Mouse (Mus musculus): Measurements from ENCODE around the gene Spata20. TPM values are rescaled to one million over a fixed set of nuclear protein-coding genes. Genes with fewer than 3 reads are reported as not detected.
A peak's percentile ranks its signal among the peaks of the same experiment; 100 is the strongest.

The Spata20 gene
- under 1 TPM; 0.35 to 0.43 TPM for total RNA-seq (2021)
- long read RNA-seq, experiment 1: 0 reads
- long read RNA-seq, experiment 2: 0 reads

- DNase-seq (ENCODE audit: low spot score in 2 of 2): peak; percentile 91
Measured at GRCm38 (mm10) chr11:94486001-94486400, at the start of gene Spata20. Gene Spata20, minus strand, starts transcription at chr11:94486179.

- no peak for DNase-seq (ENCODE audit: low spot score in 2 of 2)
Measured at GRCm38 (mm10) chr11:94533171-94533570, 47.2 kb upstream of the Spata20 start.

GRCm38 (mm10) chr11:94528879-94529278, 42.9 kb upstream of the Spata20 start:
- no peak for DNase-seq (ENCODE audit: low spot score in 2 of 2)

DNA sequence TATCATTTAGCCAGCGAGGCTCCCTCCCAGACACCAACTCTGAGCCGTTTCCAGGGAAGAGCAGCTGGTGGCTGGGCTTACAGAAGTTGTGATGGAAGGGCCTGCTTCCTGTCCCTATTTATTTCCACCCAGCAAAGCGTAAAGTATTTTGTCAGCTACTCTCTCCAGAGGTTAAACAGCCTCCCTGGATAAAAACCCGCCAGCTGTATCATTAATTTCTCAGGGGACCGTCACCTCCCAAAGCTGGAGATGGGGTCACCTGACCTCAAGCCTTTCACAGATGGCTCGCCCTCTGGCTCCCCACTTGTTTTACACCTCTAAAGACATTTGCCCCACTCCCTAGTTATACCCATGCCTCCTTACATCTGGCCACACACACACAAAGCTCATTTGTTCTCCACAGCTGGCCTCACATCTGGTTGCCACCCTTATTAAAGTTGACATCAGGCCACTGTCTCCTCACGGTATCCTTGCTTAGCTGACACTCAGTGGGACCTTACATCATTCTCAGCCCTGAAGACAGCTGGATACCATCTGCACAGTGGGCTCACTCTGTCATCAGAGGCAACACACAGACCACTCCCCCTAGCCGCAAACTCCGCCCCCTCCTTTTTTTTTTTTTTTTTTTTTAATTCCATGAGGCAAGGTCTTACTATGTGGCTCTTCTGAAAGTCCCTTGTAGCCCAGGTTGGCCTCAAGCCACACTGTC, 40.3 kb upstream of the Spata20 start:
- no peak for DNase-seq (ENCODE audit: low spot score in 2 of 2)

- DNase-seq (ENCODE audit: low spot score in 2 of 2): peak; percentile 28 to 41
Measured at GRCm38 (mm10) chr11:94521219-94521843, 35.4 kb upstream of the Spata20 start, which contains the start of gene Mycbpap. Gene Mycbpap, minus strand, starts transcription at chr11:94521742.

DNA sequence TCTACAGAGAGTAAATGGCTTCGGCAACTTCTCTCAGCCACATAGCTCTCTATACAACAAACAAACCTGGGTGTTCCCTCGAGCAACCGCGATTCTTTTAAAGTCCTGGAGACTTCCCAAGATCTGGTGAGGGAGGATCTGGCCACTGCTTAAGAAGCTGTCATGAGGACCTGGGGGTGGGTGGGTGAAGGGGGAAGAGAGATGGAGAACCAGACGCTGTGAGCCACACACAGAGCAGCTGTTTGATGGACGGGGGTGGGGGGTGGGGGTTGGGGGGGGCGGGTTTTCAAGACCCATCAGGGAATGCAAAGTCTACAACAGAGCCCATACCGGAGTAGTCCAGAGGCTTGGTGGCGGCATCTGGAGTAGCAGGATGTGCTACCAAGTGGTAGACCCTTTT, 27.5 kb upstream of the Spata20 start:
- no peak for DNase-seq (ENCODE audit: low spot score in 2 of 2)

GRCm38 (mm10) chr11:94508976-94509375, 23.0 kb upstream of the Spata20 start:
- no peak for DNase-seq (ENCODE audit: low spot score in 2 of 2)

DNA sequence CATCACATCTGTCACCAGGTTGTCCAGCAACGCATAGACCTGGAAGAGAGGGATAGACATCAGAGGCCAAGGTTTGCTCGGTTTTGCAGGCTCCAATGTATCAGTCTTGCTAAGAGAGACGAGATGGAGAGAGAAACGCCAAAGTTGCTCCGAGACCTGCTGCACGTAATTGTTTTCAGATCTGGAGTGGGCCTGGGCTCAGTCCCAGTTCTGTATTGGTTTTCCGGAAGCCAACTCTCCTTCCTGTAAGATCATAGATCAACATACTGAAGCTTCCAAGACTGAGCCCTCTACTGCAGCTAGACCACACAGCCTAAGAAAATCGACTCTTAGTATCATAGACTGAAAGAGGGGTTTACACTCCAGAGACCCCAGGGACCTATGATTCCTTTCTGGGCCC, 15.5 kb upstream of the Spata20 start:
- no peak for DNase-seq (ENCODE audit: low spot score in 2 of 2)

- no peak for DNase-seq (ENCODE audit: low spot score in 2 of 2)
Measured at GRCm38 (mm10) chr11:94500362-94500761, 14.4 kb upstream of the Spata20 start.

DNA sequence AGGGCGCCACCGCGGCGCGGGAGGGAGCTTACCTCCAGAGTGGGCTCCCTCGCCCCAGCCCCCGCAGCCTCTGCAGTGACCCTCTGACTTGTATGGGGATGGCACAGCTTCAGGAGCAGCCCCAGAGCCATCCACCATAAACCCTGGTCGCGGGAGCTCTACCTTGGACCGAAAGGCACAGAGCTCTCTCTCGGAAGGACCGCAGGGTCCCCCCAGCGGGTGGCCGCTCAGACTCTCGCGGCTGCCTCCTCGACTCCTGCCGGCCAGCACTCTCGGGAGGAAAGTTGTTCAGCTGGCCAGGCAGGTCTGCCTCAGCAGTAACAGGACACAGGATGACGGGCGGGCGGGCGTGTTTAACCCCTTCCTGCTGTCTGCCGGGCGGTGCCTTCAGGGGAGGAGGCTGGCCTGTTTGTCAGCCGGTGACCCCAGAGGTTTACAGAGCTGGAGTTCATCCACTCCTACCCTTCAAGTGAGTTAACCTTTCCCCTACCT, 13.7 kb upstream of the Spata20 start, which contains the start of gene Epn3:
Gene Epn3, minus strand, starts transcription at position 314 of the 492 bp plus-strand sequence.
- DNase-seq (ENCODE audit: low spot score in 2 of 2): no peak

- DNase-seq (ENCODE audit: low spot score in 2 of 2): peak; percentile 32 to 69
Measured at GRCm38 (mm10) chr11:94499035-94499434, 13.1 kb upstream of the Spata20 start.

GRCm38 (mm10) chr11:94498093-94498996, 12.4 kb upstream of the Spata20 start:
- DNase-seq (ENCODE audit: low spot score in 2 of 2): peak; percentile 46 to 57

DNA sequence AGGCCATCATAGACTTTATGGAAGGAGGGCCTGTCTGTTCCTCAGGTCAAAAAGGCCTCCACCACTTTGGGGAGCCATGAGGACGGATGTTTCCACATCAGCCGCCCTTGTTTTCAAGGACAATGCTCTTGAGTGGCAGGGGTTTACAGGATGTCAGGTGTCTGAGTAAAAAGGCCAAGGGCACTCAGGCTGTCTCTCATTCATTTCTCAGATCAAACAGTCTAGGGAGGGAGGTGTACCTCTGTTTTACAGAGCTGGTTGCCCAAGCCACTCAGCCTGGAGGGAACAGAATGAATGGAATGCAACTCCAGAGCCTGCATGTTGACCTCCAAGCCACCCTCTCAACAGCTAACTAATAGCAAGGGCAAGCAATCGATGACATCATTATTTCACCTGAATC, 9.4 kb upstream of the Spata20 start:
- DNase-seq (ENCODE audit: low spot score in 2 of 2): no peak

- no peak for DNase-seq (ENCODE audit: low spot score in 2 of 2)
Measured at GRCm38 (mm10) chr11:94491749-94492099, 5.7 kb upstream of the Spata20 start.

GRCm38 (mm10) chr11:94491035-94491748, 5.2 kb upstream of the Spata20 start:
- DNase-seq (ENCODE audit: low spot score in 2 of 2): peak in 1 of 2 experiments; percentile 56

DNA sequence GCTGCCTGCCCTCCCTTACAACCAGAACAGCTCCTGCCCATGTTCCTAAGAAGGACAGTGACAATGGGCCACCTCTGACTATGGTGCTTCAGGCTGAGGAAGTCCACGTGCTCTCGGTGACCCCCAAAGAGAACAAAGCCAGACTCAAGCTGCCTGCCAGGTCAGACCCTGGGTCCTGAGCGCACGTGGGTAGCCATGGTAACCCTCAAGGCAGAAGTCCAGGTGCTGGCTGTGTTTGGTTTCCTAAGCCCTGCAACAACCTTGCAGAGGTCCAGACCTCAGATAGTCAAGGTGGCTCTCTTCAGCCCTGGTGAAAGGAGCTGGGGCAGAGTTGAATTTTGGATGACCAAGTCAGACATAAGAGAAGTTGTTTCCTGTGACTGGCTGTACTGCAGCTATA, 3.8 kb upstream of the Spata20 start:
- no peak for DNase-seq (ENCODE audit: low spot score in 2 of 2)

- no peak for DNase-seq (ENCODE audit: low spot score in 2 of 2)
Measured at GRCm38 (mm10) chr11:94488767-94489533, 3.0 kb upstream of the Spata20 start.

GRCm38 (mm10) chr11:94485223-94485622, 756 bp downstream of the Spata20 start:
- no peak for DNase-seq (ENCODE audit: low spot score in 2 of 2)

- no peak for DNase-seq (ENCODE audit: low spot score in 2 of 2)
Measured at GRCm38 (mm10) chr11:94484636-94485035, 1.3 kb downstream of the Spata20 start.

GRCm38 (mm10) chr11:94483921-94484320, 2.1 kb downstream of the Spata20 start:
- DNase-seq (ENCODE audit: low spot score in 2 of 2): no peak
